12 mouse cellular contexts compared by ENCODE assay signal in the genomic region with DNA sequence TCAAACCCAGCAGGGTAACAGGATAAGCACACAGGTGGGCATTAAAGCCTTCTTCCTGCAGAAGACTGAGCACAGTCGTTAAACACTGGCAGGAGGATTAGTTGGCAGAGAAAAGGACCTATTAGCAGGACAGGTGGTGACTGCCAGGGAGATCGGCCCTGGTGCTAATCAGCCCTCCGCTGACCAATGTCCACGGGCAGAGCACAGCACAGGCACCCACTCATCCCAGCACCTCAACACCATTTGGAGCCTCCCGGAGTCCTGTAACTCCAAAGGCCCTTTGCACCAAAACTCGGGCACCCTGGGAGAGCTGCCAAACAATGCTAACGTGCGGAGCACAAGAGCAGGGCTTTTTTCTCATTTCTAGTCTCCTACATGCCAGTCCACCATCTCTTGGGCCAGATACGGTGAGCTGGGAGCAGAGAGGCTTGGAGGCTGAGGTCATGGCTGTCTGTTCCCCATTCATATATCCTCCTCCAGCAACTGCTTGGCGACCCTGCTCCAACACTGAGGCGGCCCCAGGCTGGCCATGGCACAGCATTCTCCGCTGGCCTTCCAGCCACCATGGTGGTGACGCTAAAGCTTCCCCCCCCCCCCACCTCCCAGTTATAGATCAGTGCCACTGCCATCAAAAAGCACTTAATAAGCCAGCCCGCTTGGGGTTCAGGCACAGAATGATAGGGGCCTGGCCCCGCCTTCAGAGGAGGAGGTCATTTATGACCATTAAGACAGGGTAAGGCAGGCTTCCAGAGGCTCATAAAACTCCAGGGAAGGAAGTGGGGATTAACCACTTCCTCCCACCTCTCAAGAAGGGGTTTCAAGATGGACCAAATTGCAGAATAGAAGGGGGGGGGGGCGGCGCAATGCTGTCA. TPM values are rescaled to one million over a fixed set of nuclear protein-coding genes. Genes with fewer than 3 reads are reported as not detected.
A peak's percentile ranks its signal among the peaks of the same experiment; 100 is the strongest.
DNase-seq lines count a peak whose midpoint lies in the region; ATAC-seq and TF ChIP-seq lines count a peak whose summit lies in the region.
"Had no signal": no experiment of that assay in that cellular context is flagged by ENCODE, and none has a peak within 500 bp of the region (broad histone marks: within the 10 kb centered on the region; RNA-seq: fewer than 3 reads in every experiment).

No protein-coding gene starts in this region.

- WGBS in cerebellum, adult 2 months, result 17% methylated on average over 17 of the region's 17 CpGs
- 77% methylated on average over 17 of the region's 17 CpGs for WGBS in midbrain, embryonic 10.5 days
- WGBS in midbrain, postnatal 0 days, result 62% methylated on average over 15 of the region's 17 CpGs
- WGBS in kidney, embryonic 14.5 days, result 32% methylated on average over 16 of the region's 17 CpGs
- 32% methylated on average over 16 of the region's 17 CpGs for WGBS in neural tube, embryonic 14.5 days
- WGBS in heart, embryonic 11.5 days (ENCODE audit: insufficient replicate concordance), result 61% methylated on average over 17 of the region's 17 CpGs

- no peak overlapping the region for H3K9ac ChIP-seq in midbrain, postnatal 0 days (replicated peaks; ENCODE audit: low read length, poor library complexity, severe bottlenecking)
- no peak overlapping the region; the same call in 1 of the 2 replicates for H3K9ac ChIP-seq in kidney, embryonic 14.5 days (ENCODE audit: low read depth, low read length)
- H3K9ac ChIP-seq in neural tube, embryonic 14.5 days (replicated peaks; ENCODE audit: low read depth, low read length), result 0 out of 2 replicates have a peak overlapping the region, but pooled peaks have one; percentile 11
- H3K9ac ChIP-seq in heart, embryonic 11.5 days (ENCODE audit: low read depth, low read length), result no peak overlapping the region

- no peak overlapping the region for H3K4me2 ChIP-seq in midbrain, postnatal 0 days (ENCODE audit: low read depth, low read length, poor library complexity, severe bottlenecking)
- peak overlapping the region; percentile 31; the same call in 1 of the 2 replicates for H3K4me2 ChIP-seq in kidney, embryonic 14.5 days (replicated peaks; ENCODE audit: low read depth, low read length)
- peak overlapping the region; percentile 4; the same call in 1 of the 2 replicates for H3K4me2 ChIP-seq in neural tube, embryonic 14.5 days (ENCODE audit: low read depth, low read length)
- H3K4me2 ChIP-seq in heart, embryonic 11.5 days, result no peak overlapping the region

- no peak for TF ChIP-seq CTCF in cerebellum, adult 2 months (IDR thresholded peaks at IDR 0.05; ENCODE audit: borderline replicate concordance, insufficient read depth, low read depth, low read length)
- TF ChIP-seq CTCF in midbrain, postnatal 0 days (IDR thresholded peaks at IDR 0.05), result no peak

- H3K9me3 ChIP-seq in midbrain, embryonic 10.5 days (replicated peaks), result no peaks in the 10 kb centered on the region
- no peaks in the 10 kb centered on the region for H3K9me3 ChIP-seq in midbrain, postnatal 0 days (ENCODE audit: low read length)
- H3K9me3 ChIP-seq in kidney, embryonic 14.5 days (ENCODE audit: control insufficient read depth, low read length), result no peaks in the 10 kb centered on the region
- H3K9me3 ChIP-seq in neural tube, embryonic 14.5 days (ENCODE audit: control insufficient read depth, low read length), result no peaks in the 10 kb centered on the region
- H3K9me3 ChIP-seq in heart, embryonic 11.5 days (replicated peaks; ENCODE audit: control insufficient read depth, low read length), result no peaks in the 10 kb centered on the region

- TF ChIP-seq POLR2A in cerebellum, adult 2 months (IDR thresholded peaks at IDR 0.05; ENCODE audit: borderline replicate concordance, insufficient read depth, low read length), result no peak

- no peak overlapping the region for H3K27ac ChIP-seq in cerebellum, adult 2 months (ENCODE audit: insufficient read depth, low read length)
- H3K27ac ChIP-seq in midbrain, embryonic 10.5 days (replicated peaks), result peak overlapping the region; percentile 61
- no peak overlapping the region for H3K27ac ChIP-seq in midbrain, postnatal 0 days (ENCODE audit: low read depth, low read length)
- no peak overlapping the region; the same call in 1 of the 2 replicates for H3K27ac ChIP-seq in kidney, embryonic 14.5 days (ENCODE audit: low read depth, low read length)
- H3K27ac ChIP-seq in neural tube, embryonic 14.5 days (ENCODE audit: low read depth, low read length), result no peak overlapping the region
- no peak overlapping the region for H3K27ac ChIP-seq in heart, embryonic 11.5 days (ENCODE audit: low read depth, low read length)

- H3K36me3 ChIP-seq in midbrain, embryonic 10.5 days, result peaks cover 6% of the 10 kb centered on the region; the same call in 1 of the 2 replicates
- H3K36me3 ChIP-seq in midbrain, postnatal 0 days (ENCODE audit: insufficient read depth, low read length), result no peaks in the 10 kb centered on the region
- no peaks in the 10 kb centered on the region for H3K36me3 ChIP-seq in kidney, embryonic 14.5 days (ENCODE audit: control insufficient read depth, insufficient read depth, low read length)
- H3K36me3 ChIP-seq in neural tube, embryonic 14.5 days (ENCODE audit: control insufficient read depth, insufficient read depth, low read length), result no peaks in the 10 kb centered on the region
- no peaks in the 10 kb centered on the region for H3K36me3 ChIP-seq in heart, embryonic 11.5 days (ENCODE audit: control insufficient read depth, insufficient read depth, low read length)

- no peak overlapping the region for H3K4me3 ChIP-seq in cerebellum, adult 2 months (replicated peaks; ENCODE audit: insufficient read depth, low read depth, low read length)
- H3K4me3 ChIP-seq in midbrain, embryonic 10.5 days, result no peak overlapping the region
- no peak overlapping the region for H3K4me3 ChIP-seq in midbrain, postnatal 0 days (ENCODE audit: low read depth, low read length)
- H3K4me3 ChIP-seq in kidney, embryonic 14.5 days (ENCODE audit: low read length), result no peak overlapping the region
- no peak overlapping the region for H3K4me3 ChIP-seq in neural tube, embryonic 14.5 days (ENCODE audit: low read depth, low read length)
- no peak overlapping the region for H3K4me3 ChIP-seq in heart, embryonic 11.5 days (ENCODE audit: low read depth, low read length)

- ATAC-seq in midbrain, postnatal 0 days (ENCODE audit: low FRiP score), result no peak
- ATAC-seq in kidney, embryonic 14.5 days (ENCODE audit: low FRiP score, low TSS enrichment), result no peak
- peak; percentile 57; the same call in 1 of the 2 replicates for ATAC-seq in neural tube, embryonic 14.5 days (ENCODE audit: low read depth)
- ATAC-seq in heart, embryonic 11.5 days (replicated peaks; ENCODE audit: insufficient number of reproducible peaks, low FRiP score, low TSS enrichment), result no peak
- ATAC-seq: forebrain, embryonic 16.5 days had no signal

- no peaks in the 10 kb centered on the region; the same call in 1 of the 2 replicates for H3K27me3 ChIP-seq in cerebellum, adult 2 months (ENCODE audit: control insufficient read depth, insufficient read depth, low read length)
- no peaks in the 10 kb centered on the region for H3K27me3 ChIP-seq in midbrain, embryonic 10.5 days (ENCODE audit: low read depth, poor library complexity, severe bottlenecking)
- no peaks in the 10 kb centered on the region for H3K27me3 ChIP-seq in midbrain, postnatal 0 days (ENCODE audit: insufficient read depth, low read length)
- no peaks in the 10 kb centered on the region for H3K27me3 ChIP-seq in kidney, embryonic 14.5 days (ENCODE audit: control insufficient read depth, insufficient read depth, low read length)
- H3K27me3 ChIP-seq in neural tube, embryonic 14.5 days (ENCODE audit: control insufficient read depth, insufficient read depth, low read length), result no peaks in the 10 kb centered on the region
- H3K27me3 ChIP-seq in heart, embryonic 11.5 days (ENCODE audit: control insufficient read depth, insufficient read depth, low read length), result no peaks in the 10 kb centered on the region

- peak; percentile 20 to 36 for DNase-seq in cerebellum, adult 2 months
- no peak for DNase-seq in cerebellum, postnatal 4 days (ENCODE audit: low spot score in 2 of 2)
- DNase-seq in midbrain, embryonic 10.5 days (ENCODE audit: low spot score), result no peak
- no peak for DNase-seq in midbrain, postnatal 0 days (ENCODE audit: low spot score)
- no peak for DNase-seq in spleen, postnatal 36 days (ENCODE audit: low spot score in 2 of 2)

- H3K4me1 ChIP-seq in cerebellum, adult 2 months (ENCODE audit: control insufficient read depth, insufficient read depth, low read length), result 0 out of 2 replicates have a peak, but pooled peaks cover 7% of the 10 kb centered on the region
- peaks cover 83% of the 10 kb centered on the region for H3K4me1 ChIP-seq in midbrain, embryonic 10.5 days
- no peaks in the 10 kb centered on the region for H3K4me1 ChIP-seq in midbrain, postnatal 0 days (ENCODE audit: insufficient read depth, low read length)
- H3K4me1 ChIP-seq in kidney, embryonic 14.5 days (ENCODE audit: control insufficient read depth, insufficient read depth, low read length), result peaks cover 53% of the 10 kb centered on the region
- H3K4me1 ChIP-seq in neural tube, embryonic 14.5 days (ENCODE audit: control insufficient read depth, insufficient read depth, low read length), result peaks cover 10% of the 10 kb centered on the region; the same call in 1 of the 2 replicates
- peaks cover 43% of the 10 kb centered on the region for H3K4me1 ChIP-seq in heart, embryonic 11.5 days (ENCODE audit: control insufficient read depth, insufficient read depth, low read length)

RNA-seq across cellular contexts. Expression of gene Trim71, which starts 20.1 kb away (rescaled TPM):
- polyA plus RNA-seq in cerebellum, adult 2 months (2012; rRNA removed), result 0.03 and 0.05 TPM in 2 replicates
- polyA plus RNA-seq in midbrain, embryonic 10.5 days (2016; fragmentation: Nextera tagmentation; extraction: Ambion mirVana), result 4.3 and 6.8 TPM in 2 replicates
- 0.14 and 0.27 TPM in 2 replicates for total RNA-seq in midbrain, postnatal 0 days (2014; rRNA removed)
- 0.14 and 0.15 TPM in 2 replicates for polyA plus RNA-seq in midbrain, postnatal 0 days (2015; fragmentation: Nextera tagmentation; extraction: Ambion mirVana)
- 1.1 and 1.4 TPM in 2 replicates for polyA plus RNA-seq in kidney, embryonic 14.5 days (2014; fragmentation: Nextera tagmentation; extraction: Ambion mirVana)
- 0.28 and 0.32 TPM in 2 replicates for polyA plus RNA-seq in neural tube, embryonic 14.5 days (2014; fragmentation: Nextera tagmentation; extraction: Ambion mirVana)
- polyA plus RNA-seq in heart, embryonic 11.5 days (2014; fragmentation: Nextera tagmentation; extraction: Ambion mirVana), result 1.00 and 1.1 TPM in 2 replicates
- polyA plus RNA-seq: heart, postnatal 0 days had no signal

RNA-seq across cellular contexts. Expression of gene C130032M10Rik, which starts 28.6 kb away (rescaled TPM):
- not detected in 2 replicates for polyA plus RNA-seq in cerebellum, adult 2 months (2012; rRNA removed)
- polyA plus RNA-seq in midbrain, embryonic 10.5 days (2016; fragmentation: Nextera tagmentation; extraction: Ambion mirVana), result 0.91 and 0.98 TPM in 2 replicates
- not detected in 2 replicates for total RNA-seq in midbrain, postnatal 0 days (2014; rRNA removed)
- polyA plus RNA-seq in midbrain, postnatal 0 days (2015; fragmentation: Nextera tagmentation; extraction: Ambion mirVana), result not detected in 2 replicates
- 0.31 and 0.47 TPM in 2 replicates for polyA plus RNA-seq in kidney, embryonic 14.5 days (2014; fragmentation: Nextera tagmentation; extraction: Ambion mirVana)
- polyA plus RNA-seq in neural tube, embryonic 14.5 days (2014; fragmentation: Nextera tagmentation; extraction: Ambion mirVana), result not detected in 2 replicates
- 0.54 and 0.90 TPM in 2 replicates for polyA plus RNA-seq in heart, embryonic 11.5 days (2014; fragmentation: Nextera tagmentation; extraction: Ambion mirVana)
- total RNA-seq: left cerebral cortex, postnatal 36 days had no signal
- polyA plus RNA-seq: forebrain, embryonic 16.5 days; testis, adult 2 months had no signal

RNA-seq across cellular contexts. Expression of gene Ccr4, which starts 39.4 kb away (rescaled TPM):
- not detected in 2 replicates for polyA plus RNA-seq in cerebellum, adult 2 months (2012; rRNA removed)
- polyA plus RNA-seq in midbrain, embryonic 10.5 days (2016; fragmentation: Nextera tagmentation; extraction: Ambion mirVana), result not detected in 2 replicates
- total RNA-seq in midbrain, postnatal 0 days (2014; rRNA removed), result not detected in 2 replicates
- not detected in 2 replicates for polyA plus RNA-seq in midbrain, postnatal 0 days (2015; fragmentation: Nextera tagmentation; extraction: Ambion mirVana)
- 0.68 and 0.94 TPM in 2 replicates for polyA plus RNA-seq in kidney, embryonic 14.5 days (2014; fragmentation: Nextera tagmentation; extraction: Ambion mirVana)
- polyA plus RNA-seq in neural tube, embryonic 14.5 days (2014; fragmentation: Nextera tagmentation; extraction: Ambion mirVana), result not detected in 2 replicates
- polyA plus RNA-seq in heart, embryonic 11.5 days (2014; fragmentation: Nextera tagmentation; extraction: Ambion mirVana), result not detected in 2 replicates
- total RNA-seq: left cerebral cortex, postnatal 36 days had no signal
- polyA plus RNA-seq: forebrain, embryonic 16.5 days; heart, postnatal 0 days had no signal

Comparison
In these comparisons a context has a peak if more than half of its experiments do, and no peak if none do; other contexts are left out.
1. DNase-seq: peak in cerebellum, adult 2 months (2 of 2); none in cerebellum, postnatal 4 days (0 of 2), midbrain, embryonic 10.5 days (single experiment), midbrain, postnatal 0 days (single experiment) and spleen, postnatal 36 days (0 of 2).
2. H3K4me2 ChIP-seq: peak in kidney, embryonic 14.5 days (single experiment) and neural tube, embryonic 14.5 days (single experiment); none in midbrain, postnatal 0 days (single experiment) and heart, embryonic 11.5 days (single experiment).